Mouse (Mus musculus) megakaryocyte-erythroid progenitor cell, adult 5 weeks (primary cell): Measurements from ENCODE around the gene Trim10. TPM values are rescaled to one million over a fixed set of nuclear protein-coding genes. Genes with fewer than 3 reads are reported as not detected.

Experiments used
- polyA plus RNA-seq: library from polyadenylated mRNA; stranded (reverse); fragments of >175 nt; gene quantifications from 2 replicates; pipeline ENCODE4 v1.2.3, GENCODE M21; 2012

Trim10 gene
- 0.89 and 1.6 TPM in 2 replicates for polyA plus RNA-seq

DNA sequence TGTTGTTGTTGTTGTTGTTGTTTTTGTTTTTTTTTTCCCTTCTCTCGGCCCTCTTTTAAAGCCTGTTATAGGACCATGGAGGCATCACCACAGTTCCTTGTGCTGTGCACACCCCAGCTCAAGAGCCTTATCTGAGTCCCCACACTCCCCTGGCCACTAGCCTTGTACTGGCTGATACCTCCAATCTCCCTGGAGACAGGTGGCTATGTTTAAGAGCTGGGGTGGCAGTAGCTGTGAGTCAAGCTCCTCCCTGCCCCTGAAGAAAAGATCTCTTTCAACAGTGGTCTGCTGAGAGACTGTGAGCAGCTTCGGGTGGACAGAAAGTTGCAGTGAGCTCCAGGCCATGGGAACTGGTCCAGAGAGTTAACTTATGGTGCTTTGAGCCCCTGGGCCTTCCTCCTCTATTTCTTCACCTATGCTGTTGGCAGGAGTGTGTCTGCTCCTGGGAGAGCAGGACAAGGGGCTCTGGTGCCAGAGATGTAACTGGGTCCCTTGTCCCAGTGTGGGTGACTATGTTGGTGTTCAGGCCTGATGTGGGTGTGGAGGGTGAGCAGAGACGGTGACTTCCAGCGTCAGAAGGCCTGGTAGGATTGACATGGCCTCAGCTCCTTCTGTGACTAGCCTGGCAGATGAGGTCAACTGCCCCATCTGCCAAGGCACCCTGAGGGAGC is at the start of gene Trim10:
Gene Trim10, plus strand, starts transcription at position 291 of the 671 bp plus-strand sequence.

DNA sequence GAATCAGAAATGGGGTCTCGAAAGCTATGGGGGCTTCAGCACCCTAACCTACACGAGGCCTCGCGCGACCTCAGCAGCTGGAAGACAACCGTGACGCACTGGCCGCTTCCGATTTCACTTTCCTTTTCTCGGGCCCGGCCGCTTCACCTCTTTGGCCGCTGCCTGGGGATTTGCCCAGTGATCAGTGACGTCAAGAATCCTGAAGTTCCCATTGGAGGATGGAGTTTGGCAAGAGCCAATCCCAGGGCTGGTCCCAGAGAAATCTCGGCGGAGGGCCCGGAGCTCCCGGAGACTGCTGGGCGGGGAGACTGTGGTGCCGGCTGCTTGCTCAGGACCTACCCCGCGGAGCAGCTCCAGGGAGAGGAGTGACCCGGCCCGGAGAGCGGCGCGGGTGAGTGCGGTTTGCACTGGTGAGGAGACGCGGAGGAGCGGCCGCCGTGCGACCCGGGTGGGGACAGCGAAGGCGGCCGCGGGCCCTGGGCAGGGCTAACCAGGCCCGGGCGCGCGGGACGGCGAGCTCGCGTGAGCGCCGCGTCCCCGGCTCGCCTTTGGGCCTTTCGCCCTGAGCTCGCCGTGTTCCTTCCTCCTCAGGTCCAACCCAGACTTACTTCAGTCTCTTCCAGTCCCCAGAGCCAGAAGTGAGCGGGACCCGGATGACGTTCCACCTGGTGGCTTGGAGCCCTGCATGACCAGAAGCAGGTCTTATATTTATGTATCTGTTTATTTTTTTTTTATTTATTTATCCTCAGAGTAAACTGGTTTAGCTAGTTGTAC is 32.3 kb upstream of the Trim10 start, which contains the start of gene Trim26:
Gene Trim26, plus strand, starts transcription at position 261 of the 774 bp plus-strand sequence.

DNA sequence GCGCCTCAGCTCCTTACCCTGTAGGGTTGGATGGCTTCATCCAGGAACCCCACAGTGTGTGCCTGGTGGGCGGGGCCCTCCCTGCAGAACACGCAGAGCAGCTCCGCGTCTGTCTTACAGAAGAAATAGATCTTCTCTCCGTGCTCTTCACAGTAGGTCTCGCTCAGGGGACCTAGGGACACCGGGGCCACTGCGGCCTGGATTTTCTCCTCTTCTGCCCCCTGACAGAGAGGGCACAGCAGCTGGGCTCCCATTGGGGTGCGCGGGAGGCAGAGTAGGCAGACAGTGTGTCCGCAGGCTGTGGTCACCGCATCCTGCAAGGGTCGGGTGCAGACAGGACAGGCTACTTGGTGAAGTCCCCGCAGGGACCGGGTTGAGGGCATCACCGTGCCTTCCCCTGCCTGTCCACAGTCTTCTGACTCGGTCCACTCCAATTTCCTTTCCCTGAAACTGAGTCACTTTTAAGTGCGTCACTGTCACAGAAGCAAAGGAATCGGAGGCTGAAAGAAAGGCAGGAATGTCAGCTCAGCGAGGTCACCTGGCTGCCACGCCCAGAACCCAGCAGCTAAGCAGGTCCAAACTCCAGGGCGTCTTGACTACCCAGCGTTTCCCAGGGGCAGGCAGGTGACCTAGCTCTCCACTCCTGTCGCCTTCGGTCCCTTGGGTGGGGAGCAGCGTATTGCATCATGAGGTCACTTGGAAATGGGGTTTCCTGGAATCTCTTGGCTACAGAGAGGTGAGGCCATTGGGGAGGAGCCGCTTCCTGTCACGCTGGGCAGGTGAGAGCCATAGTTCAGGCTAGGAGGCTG is 2.5 kb upstream of the Trim10 start, which contains the start of gene Trim15:
Gene Trim15, minus strand, starts transcription at position 492 of the 809 bp plus-strand sequence.

DNA sequence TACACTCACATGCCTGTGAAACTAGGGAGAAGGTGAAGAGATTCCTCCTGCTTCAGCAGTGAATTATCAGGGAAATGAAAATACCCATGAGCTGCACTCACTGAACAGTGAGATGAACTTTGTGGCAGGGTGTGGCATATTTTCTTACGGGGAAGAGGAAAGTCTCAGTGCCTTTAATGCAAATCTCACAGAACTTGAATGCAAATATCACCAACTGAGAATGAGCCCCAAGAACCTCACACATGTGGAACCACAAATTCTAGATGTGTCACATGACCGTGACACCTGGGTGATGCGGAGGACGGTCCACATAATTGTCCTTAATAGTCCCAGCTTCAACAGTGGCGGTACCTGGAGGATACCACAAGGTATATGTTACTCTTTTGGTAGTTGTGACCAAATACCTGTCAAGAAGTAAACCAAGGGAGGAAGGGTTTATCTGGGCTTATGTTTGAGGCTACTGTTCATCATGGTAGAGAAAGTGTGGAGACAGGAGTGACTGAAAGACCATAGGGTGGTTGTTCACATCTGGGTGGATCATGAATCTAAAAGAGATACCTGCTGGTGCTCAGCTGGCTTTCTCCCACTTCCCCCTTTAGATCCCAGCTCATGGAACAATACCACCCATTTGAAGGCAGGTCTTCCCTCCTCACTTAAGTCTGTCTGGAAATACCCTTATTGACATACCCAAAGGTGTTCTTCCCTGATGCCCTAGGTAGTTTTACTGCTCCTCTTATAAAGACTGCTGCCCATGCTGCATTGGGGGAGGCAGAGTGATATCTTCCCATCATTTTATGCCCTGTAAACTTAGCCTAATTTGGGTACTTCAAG is 20.9 kb downstream of the Trim10 start, which contains the start of gene Trim40:
Gene Trim40, minus strand, starts transcription at position 51 of the 831 bp plus-strand sequence.

DNA sequence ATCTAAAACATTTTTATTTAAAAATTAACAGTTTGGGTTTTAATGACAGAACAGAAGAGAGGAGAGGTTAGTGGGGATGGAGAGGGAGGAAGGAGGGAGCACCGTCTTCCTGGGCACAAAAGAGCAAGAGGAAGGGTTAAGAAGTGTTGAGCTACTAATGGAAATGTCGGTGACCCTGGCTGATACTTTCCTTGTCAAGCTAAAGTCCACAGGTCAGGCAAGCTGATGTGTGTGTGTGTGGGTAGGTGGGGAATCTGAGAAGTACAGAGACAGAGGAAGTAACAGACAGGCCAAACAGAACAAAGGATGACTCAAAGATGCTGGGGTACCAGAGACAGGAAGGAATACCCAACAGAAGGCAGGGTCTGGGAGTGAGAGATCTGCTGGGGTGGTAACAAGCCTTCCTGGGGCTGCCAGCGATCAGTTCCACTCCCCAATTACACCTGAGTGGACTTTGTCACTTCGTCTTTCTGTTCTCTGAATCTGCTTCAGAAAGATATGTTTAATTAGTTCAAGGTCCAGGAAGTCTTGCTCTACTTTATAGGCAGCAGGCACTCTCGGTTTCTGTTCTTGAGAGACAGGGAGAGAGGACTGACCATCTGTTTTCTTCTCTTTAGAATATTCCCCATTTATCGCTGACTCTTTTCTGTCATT is 28.3 kb downstream of the Trim10 start, which contains the start of gene Trim31:
Gene Trim31, plus strand, starts transcription at position 567 of the 654 bp plus-strand sequence.

Other genes with a start within 250 kb of the Trim10 start
- not detected in 2 replicates for gene H2-M9, start 226.9 kb upstream of the Trim10 start, polyA plus RNA-seq
- gene H2-M1, start 197.4 kb upstream of the Trim10 start, polyA plus RNA-seq: not detected in 2 replicates
- gene H2-M10.5, start 96.7 kb upstream of the Trim10 start, polyA plus RNA-seq: not detected in 2 replicates
- not detected in 2 replicates for gene H2-M10.6, start 57.4 kb upstream of the Trim10 start, polyA plus RNA-seq
- 19.3 and 20.1 TPM in 2 replicates for gene Trim26, start 32.4 kb upstream of the Trim10 start, polyA plus RNA-seq
- not detected in 2 replicates for gene Trim15, start 2.4 kb upstream of the Trim10 start, polyA plus RNA-seq
- gene Trim40, start 20.5 kb downstream of the Trim10 start, polyA plus RNA-seq: not detected in 2 replicates
- not detected in 2 replicates for gene Trim31, start 28.5 kb downstream of the Trim10 start, polyA plus RNA-seq
- 0.09 and 0.45 TPM in 2 replicates for gene Rnf39, start 73.3 kb downstream of the Trim10 start, polyA plus RNA-seq
- gene Ppp1r11, start 82.2 kb downstream of the Trim10 start, polyA plus RNA-seq: 125 and 144 TPM in 2 replicates
- gene Znrd1, start 89.0 kb downstream of the Trim10 start, polyA plus RNA-seq: 2.9 and 3.1 TPM in 2 replicates
- 0.18 TPM in 1 of 2 replicates, not detected in the other for gene Znrd1as, start 89.0 kb downstream of the Trim10 start, polyA plus RNA-seq
- not detected in 2 replicates for gene 2410137M14Rik, start 111.7 kb downstream of the Trim10 start, polyA plus RNA-seq
- 0.12 TPM in 1 of 2 replicates, not detected in the other for gene H2-M5, start 120.0 kb downstream of the Trim10 start, polyA plus RNA-seq
- 0.46 and 0.68 TPM in 2 replicates for gene Zfp57, start 131.6 kb downstream of the Trim10 start, polyA plus RNA-seq
- not detected in 2 replicates for gene Mog, start 153.8 kb downstream of the Trim10 start, polyA plus RNA-seq
- 35.7 and 37.7 TPM in 2 replicates for gene Gabbr1, start 176.4 kb downstream of the Trim10 start, polyA plus RNA-seq
- gene Olfr90, start 218.9 kb downstream of the Trim10 start, polyA plus RNA-seq: not detected in 2 replicates
- gene Olfr91, start 228.7 kb downstream of the Trim10 start, polyA plus RNA-seq: not detected in 2 replicates